Mouse (Mus musculus) kidney, embryonic 14.5 days (tissue): ENCODE results near the gene Lhfpl3. TPM values are rescaled to one million over a fixed set of nuclear protein-coding genes. Genes with fewer than 3 reads are reported as not detected.

Experiments
- ATAC-seq: fragments of 200-750 bp; cut with Nextera tagmentation; 2 replicates; pipeline ENCODE4 v1.8.0; 2017; ENCODE audit warnings: moderate number of reproducible peaks, mild to moderate bottlenecking, moderate TSS enrichment, moderate library complexity; ENCODE audit not compliant: low FRiP score, low TSS enrichment
- H3K27ac ChIP-seq: fragments of 300-500 bp; sonication (generic); 2 replicates; pipeline ENCODE4 v1.5.1; 2014; ENCODE audit warnings: low read depth, mild to moderate bottlenecking, low read length, moderate library complexity, mixed read lengths
- H3K27me3 ChIP-seq: fragments of 300-500 bp; sonication (generic); 2 replicates; pipeline ENCODE4 v1.6.1; 2014; ENCODE audit warnings: mild to moderate bottlenecking, low read length; ENCODE audit not compliant: control insufficient read depth, insufficient read depth
- H3K36me3 ChIP-seq: fragments of 300-500 bp; sonication (generic); 2 replicates; pipeline ENCODE4 v1.6.1; 2014; ENCODE audit warnings: low read length, mixed read lengths; ENCODE audit not compliant: control insufficient read depth, insufficient read depth
- H3K4me1 ChIP-seq: fragments of 300-500 bp; sonication (generic); 2 replicates; pipeline ENCODE4 v1.6.1; 2014; ENCODE audit warnings: low read length, mixed read lengths; ENCODE audit not compliant: control insufficient read depth, insufficient read depth
- H3K4me2 ChIP-seq: fragments of 300-500 bp; sonication (generic); replicated peaks from 2 replicates; pipeline ENCODE4 v1.6.1; 2014; ENCODE audit warnings: low read depth, mild to moderate bottlenecking, low read length
- H3K4me3 ChIP-seq: fragments of 300-500 bp; sonication (generic); 2 replicates; pipeline ENCODE4 v1.5.1; 2014; ENCODE audit warnings: mild to moderate bottlenecking, low read length
- H3K9ac ChIP-seq: fragments of 300-500 bp; sonication (generic); 2 replicates; pipeline ENCODE4 v1.6.1; 2014; ENCODE audit warnings: low read depth, mild to moderate bottlenecking, low read length, moderate library complexity
- H3K9me3 ChIP-seq: fragments of 300-500 bp; sonication (generic); 2 replicates; pipeline ENCODE4 v1.6.1; 2016; ENCODE audit warnings: low read length; ENCODE audit not compliant: control insufficient read depth
- WGBS: fragments of 180-500 bp; shearing (Covaris S2); extraction: QIAGEN DNeasy Blood & Tissue Kit; methylation state at CpG from one replicate; pipeline ENCODE4 v1.1.7; 2014; 5-methylcytosine and 5-hydroxymethylcytosine counted together
- polyA plus RNA-seq: library from polyadenylated mRNA; unstranded; fragments of >200 nt; fragmentation: Nextera tagmentation; extraction: Ambion mirVana; gene quantifications from 2 replicates; pipeline ENCODE4 v1.2.1, GENCODE M21; 2014

The Lhfpl3 gene
- polyA plus RNA-seq, 1 experiment from 2014 or later, result 0.19 TPM

GRCm38 (mm10) chr5:23140183-23140921, 394.5 kb downstream of the Lhfpl3 start:
- no peak overlapping the region for H3K27ac ChIP-seq
- no peaks in the 10 kb centered on the region for H3K36me3 ChIP-seq
- no peaks in the 10 kb centered on the region for H3K9me3 ChIP-seq
- ATAC-seq, result no peak
- H3K4me2 ChIP-seq, result no peak overlapping the region
- no peaks in the 10 kb centered on the region for H3K4me1 ChIP-seq
- no peaks in the 10 kb centered on the region for H3K27me3 ChIP-seq
- WGBS, result 47% methylated on average over 9 of the region's 9 CpGs
- H3K4me3 ChIP-seq, result no peak overlapping the region
- H3K9ac ChIP-seq, result no peak overlapping the region

- H3K4me1 ChIP-seq, result no peaks in the 10 kb centered on the region
- H3K36me3 ChIP-seq, result no peaks in the 10 kb centered on the region
- no peak overlapping the region for H3K4me2 ChIP-seq
- no peaks in the 10 kb centered on the region for H3K9me3 ChIP-seq
- H3K27ac ChIP-seq, result no peak overlapping the region
- H3K27me3 ChIP-seq, result no peaks in the 10 kb centered on the region
- 87% methylated on average over 4 of the region's 4 CpGs for WGBS
- no peak for ATAC-seq
- H3K4me3 ChIP-seq, result no peak overlapping the region
- no peak overlapping the region for H3K9ac ChIP-seq
Measured at GRCm38 (mm10) chr5:23153210-23153609, 407.4 kb downstream of the Lhfpl3 start.

- Histone ChIP-seq H3K36me3 (no peaks in the 10 kb centered on the region), H3K27me3 (no peaks in the 10 kb centered on the region), H3K4me2 (no peak overlapping the region), H3K9me3 (no peaks in the 10 kb centered on the region), H3K27ac (no peak overlapping the region), H3K4me3 (no peak overlapping the region), H3K9ac (no peak overlapping the region), H3K4me1 (no peaks in the 10 kb centered on the region)
- WGBS, result 92% methylated on average over 1 of the region's 1 CpGs
- no peak for ATAC-seq
Measured at GRCm38 (mm10) chr5:23154439-23154838, 408.6 kb downstream of the Lhfpl3 start.

GRCm38 (mm10) chr5:23165947-23166350, 420.1 kb downstream of the Lhfpl3 start:
- Histone ChIP-seq H3K27me3 (no peaks in the 10 kb centered on the region), H3K36me3 (no peaks in the 10 kb centered on the region), H3K27ac (no peak overlapping the region), H3K4me1 (no peaks in the 10 kb centered on the region), H3K4me3 (no peak overlapping the region), H3K4me2 (no peak overlapping the region), H3K9ac (no peak overlapping the region), H3K9me3 (no peaks in the 10 kb centered on the region)
- no peak for ATAC-seq
- WGBS, result 51% methylated on average over 6 of the region's 6 CpGs

GRCm38 (mm10) chr5:23166658-23167057, 420.8 kb downstream of the Lhfpl3 start:
- WGBS, result 87% methylated on average over 1 of the region's 1 CpGs
- Histone ChIP-seq H3K4me2 (no peak overlapping the region), H3K4me1 (no peaks in the 10 kb centered on the region), H3K27me3 (no peaks in the 10 kb centered on the region), H3K36me3 (no peaks in the 10 kb centered on the region), H3K27ac (no peak overlapping the region), H3K4me3 (no peak overlapping the region), H3K9ac (no peak overlapping the region), H3K9me3 (no peaks in the 10 kb centered on the region)
- ATAC-seq, result no peak

GRCm38 (mm10) chr5:23189633-23190032, 443.8 kb downstream of the Lhfpl3 start:
- Histone ChIP-seq H3K27me3 (no peaks in the 10 kb centered on the region), H3K4me1 (no peaks in the 10 kb centered on the region), H3K9ac (no peak overlapping the region), H3K4me2 (no peak overlapping the region), H3K4me3 (no peak overlapping the region), H3K9me3 (no peaks in the 10 kb centered on the region), H3K36me3 (no peaks in the 10 kb centered on the region), H3K27ac (no peak overlapping the region)
- WGBS, result 81% methylated on average over 6 of the region's 6 CpGs
- no peak for ATAC-seq

- no peak for ATAC-seq
- no peaks in the 10 kb centered on the region for H3K27me3 ChIP-seq
- H3K36me3 ChIP-seq, result no peaks in the 10 kb centered on the region
- H3K27ac ChIP-seq, result no peak overlapping the region
- H3K4me3 ChIP-seq, result no peak overlapping the region
- no peak overlapping the region for H3K4me2 ChIP-seq
- 86% methylated on average over 4 of the region's 4 CpGs for WGBS
- H3K9me3 ChIP-seq, result no peaks in the 10 kb centered on the region
- no peaks in the 10 kb centered on the region for H3K4me1 ChIP-seq
- H3K9ac ChIP-seq, result no peak overlapping the region
Measured at GRCm38 (mm10) chr5:23196879-23197278, 451.0 kb downstream of the Lhfpl3 start.

- Histone ChIP-seq H3K27me3 (no peaks in the 10 kb centered on the region), H3K4me1 (no peaks in the 10 kb centered on the region), H3K4me2 (no peak overlapping the region), H3K36me3 (no peaks in the 10 kb centered on the region), H3K4me3 (no peak overlapping the region), H3K27ac (no peak overlapping the region), H3K9ac (no peak overlapping the region), H3K9me3 (no peaks in the 10 kb centered on the region)
- WGBS, result 75% methylated on average over 5 of the region's 5 CpGs
- ATAC-seq, result no peak
Measured at GRCm38 (mm10) chr5:23213086-23213485, 467.2 kb downstream of the Lhfpl3 start.

- no peaks in the 10 kb centered on the region for H3K9me3 ChIP-seq
- H3K4me3 ChIP-seq, result no peak overlapping the region
- H3K36me3 ChIP-seq, result no peaks in the 10 kb centered on the region
- no peak overlapping the region for H3K27ac ChIP-seq
- no peak overlapping the region for H3K9ac ChIP-seq
- no peaks in the 10 kb centered on the region for H3K27me3 ChIP-seq
- ATAC-seq, result no peak
- no peaks in the 10 kb centered on the region for H3K4me1 ChIP-seq
- 88% methylated on average over 3 of the region's 3 CpGs for WGBS
- no peak overlapping the region for H3K4me2 ChIP-seq
Measured at GRCm38 (mm10) chr5:23214646-23215045, 468.8 kb downstream of the Lhfpl3 start.
